13 mouse cellular contexts compared by ENCODE assay signal in the genomic region with DNA sequence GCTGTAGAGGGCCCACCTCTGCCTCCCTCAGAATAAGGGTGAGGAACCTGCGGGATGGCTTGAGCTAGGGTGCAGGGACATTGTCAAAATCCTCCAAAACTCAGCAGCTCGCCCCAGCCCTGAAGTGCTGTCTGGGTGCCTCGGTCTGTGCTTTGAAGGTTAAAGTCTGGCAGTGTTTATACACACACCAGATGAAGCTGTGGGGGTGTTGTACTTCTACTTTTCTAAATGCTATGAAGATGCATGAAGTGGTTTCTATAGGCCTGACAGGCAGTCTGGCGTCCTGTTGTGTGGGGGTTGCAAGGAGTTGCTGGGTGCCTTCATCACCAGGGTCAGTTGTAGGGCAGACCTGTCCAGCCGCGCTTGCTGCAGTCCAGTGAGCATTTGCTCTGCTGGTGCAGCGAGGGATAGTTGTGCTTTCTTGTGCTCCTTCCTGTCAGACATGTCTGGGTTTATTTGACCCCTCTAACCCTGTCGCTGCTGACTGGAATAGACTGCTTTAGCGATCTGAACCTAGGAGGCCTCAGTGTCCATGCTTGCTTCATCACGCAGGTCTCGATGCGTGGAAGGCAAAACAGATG. TPM values are rescaled to one million over a fixed set of nuclear protein-coding genes. Genes with fewer than 3 reads are reported as not detected.
DNase-seq lines count a peak whose midpoint lies in the region; ATAC-seq and TF ChIP-seq lines count a peak whose summit lies in the region.
"Had no signal": no experiment of that assay in that cellular context is flagged by ENCODE, and none has a peak within 500 bp of the region (broad histone marks: within the 10 kb centered on the region; RNA-seq: fewer than 3 reads in every experiment).

No protein-coding gene starts in this region.

- H3K27me3 ChIP-seq in heart, embryonic 14.5 days (ENCODE audit: control insufficient read depth, insufficient read depth, low read length) = no peaks in the 10 kb centered on the region
- H3K27me3 ChIP-seq in liver, embryonic 14.5 days (ENCODE audit: control insufficient read depth, insufficient read depth, low read length) = no peaks in the 10 kb centered on the region
- no peaks in the 10 kb centered on the region for H3K27me3 ChIP-seq in liver, embryonic 11.5 days (replicated peaks; ENCODE audit: control insufficient read depth, insufficient read depth, low read length)
- H3K27me3 ChIP-seq in kidney, embryonic 14.5 days (ENCODE audit: control insufficient read depth, insufficient read depth, low read length) = no peaks in the 10 kb centered on the region
- H3K27me3 ChIP-seq: limb, embryonic 13.5 days had no signal

- TF ChIP-seq EP300 in liver, embryonic 14.5 days (IDR thresholded peaks at IDR 0.05; ENCODE audit: low read depth) = no peak

- 41% methylated on average over 12 of the region's 12 CpGs for WGBS in heart, embryonic 14.5 days
- WGBS in liver, embryonic 14.5 days (ENCODE audit: insufficient replicate concordance) = 73% methylated on average over 12 of the region's 12 CpGs
- 69% methylated on average over 12 of the region's 12 CpGs for WGBS in liver, embryonic 11.5 days
- WGBS in kidney, embryonic 14.5 days = 27% methylated on average over 12 of the region's 12 CpGs

- TF ChIP-seq CTCF in liver, embryonic 14.5 days (IDR thresholded peaks at IDR 0.05; ENCODE audit: low read depth) = no peak

- intact Hi-C loops in heart, postnatal 14 days (cut with DNase I) = no loop called here

- H3K9ac ChIP-seq in heart, embryonic 14.5 days (ENCODE audit: low read length) = no peak overlapping the region
- H3K9ac ChIP-seq in liver, embryonic 14.5 days (replicated peaks) = no peak overlapping the region
- no peak overlapping the region for H3K9ac ChIP-seq in liver, embryonic 11.5 days (ENCODE audit: low read depth, low read length)
- H3K9ac ChIP-seq in kidney, embryonic 14.5 days (ENCODE audit: low read depth, low read length) = no peak overlapping the region
- H3K9ac ChIP-seq: limb, embryonic 13.5 days had no signal

- no peak for DNase-seq in heart, postnatal 14 days
- no peak for DNase-seq in liver, embryonic 14.5 days (ENCODE audit: low read depth in 3 of 3, low spot score in 3 of 3)
- no peak for DNase-seq in liver, embryonic 11.5 days (ENCODE audit: low spot score)
- DNase-seq in retina, embryonic 14.5 days (ENCODE audit: low spot score) = peak; percentile 23
- no peak for DNase-seq in urinary bladder, postnatal 4 days (ENCODE audit: low spot score in 2 of 2)
- DNase-seq in MN1 (ENCODE audit: low spot score) = no peak
- DNase-seq: cerebellum, adult 18-20 months; right cerebral cortex, postnatal 4 days had no signal

- peaks cover 10 to 15% of the 10 kb centered on the region in 2 experiments; a peak in 3 of 4 replicates for H3K4me1 ChIP-seq in heart, embryonic 14.5 days (ENCODE audit: control insufficient read depth in 2 of 2, insufficient read depth in 2 of 2, low read length in 2 of 2)
- H3K4me1 ChIP-seq in liver, embryonic 14.5 days (replicated peaks; ENCODE audit: control insufficient read depth in 2 of 2, insufficient read depth in 2 of 2, low read length in 1 of 2) = peaks cover 0 to 14% of the 10 kb centered on the region in 2 experiments; a peak in 3 of 4 replicates
- peaks cover 9% of the 10 kb centered on the region for H3K4me1 ChIP-seq in liver, embryonic 11.5 days (replicated peaks; ENCODE audit: control insufficient read depth, insufficient read depth, low read length)
- H3K4me1 ChIP-seq in kidney, embryonic 14.5 days (ENCODE audit: control insufficient read depth, insufficient read depth, low read length) = peaks cover 13% of the 10 kb centered on the region

- H3K4me2 ChIP-seq in heart, embryonic 14.5 days (ENCODE audit: low read length) = peak overlapping the region; percentile 16
- no peak overlapping the region for H3K4me2 ChIP-seq in liver, embryonic 14.5 days (ENCODE audit: low read depth)
- H3K4me2 ChIP-seq in liver, embryonic 11.5 days = no peak overlapping the region
- H3K4me2 ChIP-seq in kidney, embryonic 14.5 days (replicated peaks; ENCODE audit: low read depth, low read length) = no peak overlapping the region
- H3K4me2 ChIP-seq: limb, embryonic 13.5 days had no signal

- H3K4me3 ChIP-seq in heart, embryonic 14.5 days (ENCODE audit: control insufficient read depth in 1 of 2, insufficient read depth in 1 of 2, low read depth in 1 of 2, low read length in 2 of 2) = no peak overlapping the region
- H3K4me3 ChIP-seq in liver, embryonic 14.5 days (ENCODE audit: insufficient read depth in 1 of 2, low read depth in 2 of 2, low read length in 2 of 2) = no peak overlapping the region
- H3K4me3 ChIP-seq in liver, embryonic 11.5 days (ENCODE audit: low read depth, low read length) = no peak overlapping the region
- no peak overlapping the region for H3K4me3 ChIP-seq in kidney, embryonic 14.5 days (ENCODE audit: low read length)
- H3K4me3 ChIP-seq: limb, embryonic 13.5 days had no signal

- H3K27ac ChIP-seq in heart, embryonic 14.5 days (replicated peaks in 1 of 2; ENCODE audit: control insufficient read depth in 1 of 2, insufficient read depth in 1 of 2, low read depth in 2 of 2, low read length in 2 of 2) = peak overlapping the region; percentile 36 to 62; a peak in 3 of 4 replicates
- H3K27ac ChIP-seq in liver, embryonic 14.5 days = no peak overlapping the region
- no peak overlapping the region for H3K27ac ChIP-seq in liver, embryonic 11.5 days (ENCODE audit: low read depth, low read length)
- 0 out of 2 replicates have a peak overlapping the region, but pooled peaks have one; percentile 4 for H3K27ac ChIP-seq in kidney, embryonic 14.5 days (ENCODE audit: low read depth, low read length)
- H3K27ac ChIP-seq: limb, embryonic 13.5 days had no signal

- H3K36me3 ChIP-seq in heart, embryonic 14.5 days (ENCODE audit: control insufficient read depth, insufficient read depth, low read length) = peaks cover 5% of the 10 kb centered on the region; the same call in 1 of the 2 replicates
- H3K36me3 ChIP-seq in liver, embryonic 14.5 days (replicated peaks; ENCODE audit: control insufficient read depth, insufficient read depth, low read depth) = no peaks in the 10 kb centered on the region
- H3K36me3 ChIP-seq in liver, embryonic 11.5 days (ENCODE audit: control insufficient read depth, insufficient read depth, low read length) = no peaks in the 10 kb centered on the region
- no peaks in the 10 kb centered on the region for H3K36me3 ChIP-seq in kidney, embryonic 14.5 days (ENCODE audit: control insufficient read depth, insufficient read depth, low read length)
- H3K36me3 ChIP-seq: limb, embryonic 13.5 days had no signal

- no peak for ATAC-seq in heart, embryonic 14.5 days (ENCODE audit: insufficient number of reproducible peaks, insufficient read depth, low FRiP score, low read depth)
- 0 out of 2 replicates have a peak, but pooled peaks have one; percentile 8 for ATAC-seq in liver, embryonic 14.5 days (ENCODE audit: insufficient read depth)
- no peak for ATAC-seq in liver, embryonic 11.5 days (replicated peaks; ENCODE audit: low FRiP score)
- ATAC-seq in kidney, embryonic 14.5 days (ENCODE audit: low FRiP score, low TSS enrichment) = peak; percentile 69; the same call in 1 of the 2 replicates
- ATAC-seq: intestine, embryonic 16.5 days had no signal

- H3K9me3 ChIP-seq in heart, embryonic 14.5 days (ENCODE audit: control insufficient read depth, low read length) = no peaks in the 10 kb centered on the region
- H3K9me3 ChIP-seq in liver, embryonic 14.5 days (ENCODE audit: control insufficient read depth, low read length) = no peaks in the 10 kb centered on the region
- H3K9me3 ChIP-seq in liver, embryonic 11.5 days (ENCODE audit: control insufficient read depth, low read length) = no peaks in the 10 kb centered on the region
- H3K9me3 ChIP-seq in kidney, embryonic 14.5 days (ENCODE audit: control insufficient read depth, low read length) = no peaks in the 10 kb centered on the region
- H3K9me3 ChIP-seq: G1E; limb, embryonic 13.5 days had no signal

RNA-seq across cellular contexts. Expression of a gene that starts 37.3 kb away (rescaled TPM):
- 12.3 and 12.6 TPM in 2 replicates for polyA plus RNA-seq in heart, embryonic 14.5 days (2014; fragmentation: Nextera tagmentation; extraction: Ambion mirVana)
- 10 to 100 TPM; 22.0 to 22.3 TPM for total RNA-seq in heart, postnatal 14 days (2021)
- polyA plus RNA-seq in liver, embryonic 14.5 days (2012; rRNA removed) = 7.2 and 9.1 TPM in 2 replicates
- 5.8 and 6.2 TPM in 2 replicates for polyA plus RNA-seq in liver, embryonic 14.5 days (2014; fragmentation: Nextera tagmentation; extraction: Ambion mirVana)
- polyA plus RNA-seq in liver, embryonic 11.5 days (2014; fragmentation: Nextera tagmentation; extraction: Ambion mirVana) = 17.4 and 18.2 TPM in 2 replicates
- 15.9 and 17.4 TPM in 2 replicates for polyA plus RNA-seq in kidney, embryonic 14.5 days (2014; fragmentation: Nextera tagmentation; extraction: Ambion mirVana)

Comparison
In these comparisons a context has a peak if more than half of its experiments do, and no peak if none do; other contexts are left out.
1. ATAC-seq: peak in liver, embryonic 14.5 days (single experiment) and kidney, embryonic 14.5 days (single experiment); none in heart, embryonic 14.5 days (single experiment) and liver, embryonic 11.5 days (single experiment).
2. H3K27ac ChIP-seq: peak in heart, embryonic 14.5 days (2 of 2) and kidney, embryonic 14.5 days (single experiment); none in liver, embryonic 14.5 days (single experiment) and liver, embryonic 11.5 days (single experiment).